Mouse (Mus musculus): Measurements from ENCODE around the gene Slc26a6. TPM values are rescaled to one million over a fixed set of nuclear protein-coding genes. Genes with fewer than 3 reads are reported as not detected.
A peak's percentile ranks its signal among the peaks of the same experiment; 100 is the strongest.

Slc26a6 gene
- polyA plus RNA-seq, 1 experiment: 8.4 TPM

GRCm38 (mm10) chr9:108825820-108826699, 27.0 kb upstream of the Slc26a6 start, which contains the start of gene Celsr3:
TSS of gene Celsr3 (plus strand) at chr9:108826320.
- Histone ChIP-seq H3K27me3 (ENCODE audit: control insufficient read depth, insufficient read depth, low read length) (no peaks in the 10 kb centered on the region), H3K36me3 (ENCODE audit: control insufficient read depth, insufficient read depth, low read length) (no peaks in the 10 kb centered on the region), H3K4me1 (ENCODE audit: control insufficient read depth, insufficient read depth, low read length) (peaks cover 32% of the 10 kb centered on the region), H3K27ac (ENCODE audit: control insufficient read depth, insufficient read depth, low read depth, low read length) (no peak within 1 kb of the TSS), H3K4me3 (ENCODE audit: control insufficient read depth, low read depth, low read length) (peak within 1 kb of the TSS; percentile 86)
- no peak; the same call in 1 of the 2 replicates for TF ChIP-seq POLR2A (IDR thresholded peaks at IDR 0.05; ENCODE audit: control insufficient read depth, low read depth, low read length)

GRCm38 (mm10) chr9:108826700-108827340, 26.3 kb upstream of the Slc26a6 start:
- H3K27ac ChIP-seq (ENCODE audit: control insufficient read depth, insufficient read depth, low read depth, low read length): no peak overlapping the region
- H3K4me3 ChIP-seq (ENCODE audit: control insufficient read depth, low read depth, low read length): peak overlapping the region; percentile 86
- no peaks in the 10 kb centered on the region for H3K27me3 ChIP-seq (ENCODE audit: control insufficient read depth, insufficient read depth, low read length)
- no peaks in the 10 kb centered on the region for H3K36me3 ChIP-seq (ENCODE audit: control insufficient read depth, insufficient read depth, low read length)
- peaks cover 36% of the 10 kb centered on the region for H3K4me1 ChIP-seq (ENCODE audit: control insufficient read depth, insufficient read depth, low read length)
- TF ChIP-seq CTCF (IDR thresholded peaks at IDR 0.05; ENCODE audit: control insufficient read depth, insufficient read depth, insufficient replicate concordance, low read depth, low read length): 0 out of 2 replicates have a peak, but pooled peaks have one; percentile 15
- TF ChIP-seq POLR2A (IDR thresholded peaks at IDR 0.05; ENCODE audit: control insufficient read depth, low read depth, low read length): no peak

- Histone ChIP-seq H3K27ac (ENCODE audit: control insufficient read depth, insufficient read depth, low read depth, low read length) (no peak overlapping the region), H3K27me3 (ENCODE audit: control insufficient read depth, insufficient read depth, low read length) (no peaks in the 10 kb centered on the region), H3K4me1 (ENCODE audit: control insufficient read depth, insufficient read depth, low read length) (peaks cover 37% of the 10 kb centered on the region), H3K36me3 (ENCODE audit: control insufficient read depth, insufficient read depth, low read length) (no peaks in the 10 kb centered on the region), H3K4me3 (ENCODE audit: control insufficient read depth, low read depth, low read length) (peak overlapping the region; percentile 86)
- TF ChIP-seq CTCF (IDR thresholded peaks at IDR 0.05; ENCODE audit: control insufficient read depth, insufficient read depth, insufficient replicate concordance, low read depth, low read length) (no peak), POLR2A (IDR thresholded peaks at IDR 0.05; ENCODE audit: control insufficient read depth, low read depth, low read length) (no peak)
These were observed 25.6 kb upstream of the Slc26a6 start for GRCm38 (mm10) chr9:108827454-108827853.

GRCm38 (mm10) chr9:108827906-108828305, 25.2 kb upstream of the Slc26a6 start:
- no peaks in the 10 kb centered on the region for H3K27me3 ChIP-seq (ENCODE audit: control insufficient read depth, insufficient read depth, low read length)
- H3K4me3 ChIP-seq (ENCODE audit: control insufficient read depth, low read depth, low read length): peak overlapping the region; percentile 86
- H3K4me1 ChIP-seq (ENCODE audit: control insufficient read depth, insufficient read depth, low read length): peaks cover 41% of the 10 kb centered on the region
- H3K27ac ChIP-seq (ENCODE audit: control insufficient read depth, insufficient read depth, low read depth, low read length): no peak overlapping the region
- no peaks in the 10 kb centered on the region for H3K36me3 ChIP-seq (ENCODE audit: control insufficient read depth, insufficient read depth, low read length)
- TF ChIP-seq CTCF (IDR thresholded peaks at IDR 0.05; ENCODE audit: control insufficient read depth, insufficient read depth, insufficient replicate concordance, low read depth, low read length) (no peak), POLR2A (IDR thresholded peaks at IDR 0.05; ENCODE audit: control insufficient read depth, low read depth, low read length) (no peak)

GRCm38 (mm10) chr9:108831637-108832036, 21.4 kb upstream of the Slc26a6 start:
- TF ChIP-seq CTCF (IDR thresholded peaks at IDR 0.05; ENCODE audit: control insufficient read depth, insufficient read depth, insufficient replicate concordance, low read depth, low read length) (no peak), POLR2A (IDR thresholded peaks at IDR 0.05; ENCODE audit: control insufficient read depth, low read depth, low read length) (no peak)
- Histone ChIP-seq H3K4me3 (ENCODE audit: control insufficient read depth, low read depth, low read length) (peak overlapping the region; percentile 6), H3K4me1 (ENCODE audit: control insufficient read depth, insufficient read depth, low read length) (peaks cover 26% of the 10 kb centered on the region), H3K36me3 (ENCODE audit: control insufficient read depth, insufficient read depth, low read length) (no peaks in the 10 kb centered on the region), H3K27me3 (ENCODE audit: control insufficient read depth, insufficient read depth, low read length) (no peaks in the 10 kb centered on the region), H3K27ac (ENCODE audit: control insufficient read depth, insufficient read depth, low read depth, low read length) (no peak overlapping the region)

- TF ChIP-seq CTCF (IDR thresholded peaks at IDR 0.05; ENCODE audit: control insufficient read depth, insufficient read depth, insufficient replicate concordance, low read depth, low read length) (no peak), POLR2A (IDR thresholded peaks at IDR 0.05; ENCODE audit: control insufficient read depth, low read depth, low read length) (no peak)
- Histone ChIP-seq H3K27ac (ENCODE audit: control insufficient read depth, insufficient read depth, low read depth, low read length) (no peak overlapping the region), H3K4me3 (ENCODE audit: control insufficient read depth, low read depth, low read length) (peak overlapping the region; percentile 6), H3K27me3 (ENCODE audit: control insufficient read depth, insufficient read depth, low read length) (no peaks in the 10 kb centered on the region), H3K36me3 (ENCODE audit: control insufficient read depth, insufficient read depth, low read length) (no peaks in the 10 kb centered on the region), H3K4me1 (ENCODE audit: control insufficient read depth, insufficient read depth, low read length) (peaks cover 19% of the 10 kb centered on the region)
These were observed 20.5 kb upstream of the Slc26a6 start for GRCm38 (mm10) chr9:108832390-108833108.

GRCm38 (mm10) chr9:108842989-108843388, 10.1 kb upstream of the Slc26a6 start:
- no peak for TF ChIP-seq POLR2A (IDR thresholded peaks at IDR 0.05; ENCODE audit: control insufficient read depth, low read depth, low read length)
- peak; percentile 31; the same call in 1 of the 2 replicates for TF ChIP-seq CTCF (IDR thresholded peaks at IDR 0.05; ENCODE audit: control insufficient read depth, insufficient read depth, insufficient replicate concordance, low read depth, low read length)
- no peaks in the 10 kb centered on the region for H3K36me3 ChIP-seq (ENCODE audit: control insufficient read depth, insufficient read depth, low read length)
- no peak overlapping the region for H3K27ac ChIP-seq (ENCODE audit: control insufficient read depth, insufficient read depth, low read depth, low read length)
- H3K4me3 ChIP-seq (ENCODE audit: control insufficient read depth, low read depth, low read length): no peak overlapping the region
- no peaks in the 10 kb centered on the region for H3K27me3 ChIP-seq (ENCODE audit: control insufficient read depth, insufficient read depth, low read length)
- peaks cover 3% of the 10 kb centered on the region; the same call in 1 of the 2 replicates for H3K4me1 ChIP-seq (ENCODE audit: control insufficient read depth, insufficient read depth, low read length)

All from testis, adult 2 months (tissue).